Mouse (Mus musculus): ENCODE measurements around the gene Bcl2a1a.
"Not testable (repeated sequence)": the region's sequence is repeated elsewhere in the genome, so short reads cannot be mapped to it uniquely, and the experiment has no call there.

- TF ChIP-seq CTCF (IDR thresholded peaks at IDR 0.05; ENCODE audit: borderline replicate concordance, control insufficient read depth, extremely low read depth, insufficient read depth, low read length, poor library complexity); POLR2A (IDR thresholded peaks at IDR 0.05; ENCODE audit: control insufficient read depth, extremely low read depth, insufficient read depth, low read length, poor library complexity): not testable (repeated sequence)
Observed at GRCm38 (mm10) chr9:88955224-88955623, 1.5 kb upstream of the Bcl2a1a start.

All from thymus, adult 2 months (tissue).